Mouse (Mus musculus): ENCODE measurements around the gene Arih2. TPM values are rescaled to one million over a fixed set of nuclear protein-coding genes. Genes with fewer than 3 reads are reported as not detected.

Gene Arih2
- polyA plus RNA-seq, 1 experiment from 2014 or later: 44.6 TPM

DNA sequence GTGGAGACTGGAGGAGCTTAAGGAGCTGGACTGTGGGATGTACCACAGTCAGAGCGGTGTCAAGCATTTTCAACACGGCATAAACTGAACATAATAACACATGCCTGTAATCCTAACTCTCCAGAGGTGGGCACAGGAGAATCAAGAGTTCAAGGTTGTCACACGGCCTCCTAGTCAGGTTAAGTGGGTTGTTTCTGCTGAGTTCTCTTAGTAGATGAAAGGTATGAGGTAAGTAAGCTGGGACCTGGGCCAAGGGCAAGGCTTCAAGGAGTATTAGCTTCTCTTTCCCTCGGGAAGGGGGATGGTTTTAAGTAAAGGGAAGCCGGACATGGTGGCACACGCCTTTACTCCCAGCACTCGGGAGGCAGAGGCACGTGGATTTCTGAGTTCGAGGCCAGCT, 39.3 kb upstream of the Arih2 start:
- Histone ChIP-seq H3K36me3 (ENCODE audit: control insufficient read depth, insufficient read depth, low read length) (no peaks in the 10 kb centered on the region), H3K4me3 (ENCODE audit: low read length) (no peak overlapping the region), H3K4me1 (ENCODE audit: control insufficient read depth, insufficient read depth, low read depth, low read length) (peaks cover 9% of the 10 kb centered on the region), H3K27ac (ENCODE audit: low read depth, low read length) (no peak overlapping the region), H3K9me3 (ENCODE audit: control insufficient read depth, low read length) (no peaks in the 10 kb centered on the region), H3K9ac (ENCODE audit: low read depth, low read length) (no peak overlapping the region), H3K27me3 (replicated peaks; ENCODE audit: control insufficient read depth, insufficient read depth, low read length) (no peaks in the 10 kb centered on the region), H3K4me2 (ENCODE audit: low read length) (no peak overlapping the region)
- ATAC-seq: no peak
- WGBS: 75% methylated on average over 9 of the region's 9 CpGs

DNA sequence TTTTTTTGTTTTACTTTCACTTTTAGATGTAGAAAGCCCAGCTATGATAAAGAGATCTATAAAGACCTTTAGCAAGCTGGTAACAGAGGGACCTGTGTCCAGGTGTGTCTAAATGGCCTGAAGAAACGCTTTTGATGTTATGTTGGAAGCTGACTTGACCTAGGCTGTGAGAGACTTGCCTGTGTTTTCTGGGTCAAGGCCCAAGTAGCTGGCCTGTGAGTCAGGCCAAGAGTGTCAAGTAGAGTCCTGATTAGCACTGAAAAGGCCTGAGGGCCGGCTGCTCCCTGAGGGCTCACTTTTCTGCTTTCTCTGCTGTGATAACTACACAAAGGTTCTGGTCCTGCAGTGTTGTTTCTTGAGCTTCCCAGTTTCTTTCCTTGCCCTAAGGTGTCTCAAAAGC, 38.5 kb upstream of the Arih2 start:
- no peak overlapping the region for H3K27ac ChIP-seq (ENCODE audit: low read depth, low read length)
- ATAC-seq: no peak
- H3K27me3 ChIP-seq (replicated peaks; ENCODE audit: control insufficient read depth, insufficient read depth, low read length): no peaks in the 10 kb centered on the region
- H3K4me3 ChIP-seq (ENCODE audit: low read length): no peak overlapping the region
- no peak overlapping the region for H3K4me2 ChIP-seq (ENCODE audit: low read length)
- no peak overlapping the region for H3K9ac ChIP-seq (ENCODE audit: low read depth, low read length)
- 71% methylated on average over 2 of the region's 2 CpGs for WGBS
- H3K4me1 ChIP-seq (ENCODE audit: control insufficient read depth, insufficient read depth, low read depth, low read length): peaks cover 4% of the 10 kb centered on the region
- H3K9me3 ChIP-seq (ENCODE audit: control insufficient read depth, low read length): no peaks in the 10 kb centered on the region
- H3K36me3 ChIP-seq (ENCODE audit: control insufficient read depth, insufficient read depth, low read length): peaks cover 4% of the 10 kb centered on the region; the same call in 1 of the 2 replicates

- Histone ChIP-seq H3K9me3 (ENCODE audit: control insufficient read depth, low read length) (no peaks in the 10 kb centered on the region), H3K27me3 (replicated peaks; ENCODE audit: control insufficient read depth, insufficient read depth, low read length) (no peaks in the 10 kb centered on the region), H3K27ac (ENCODE audit: low read depth, low read length) (no peak overlapping the region), H3K9ac (ENCODE audit: low read depth, low read length) (no peak overlapping the region), H3K36me3 (ENCODE audit: control insufficient read depth, insufficient read depth, low read length) (peaks cover 8% of the 10 kb centered on the region; the same call in 1 of the 2 replicates), H3K4me1 (ENCODE audit: control insufficient read depth, insufficient read depth, low read depth, low read length) (peaks cover 4% of the 10 kb centered on the region), H3K4me2 (ENCODE audit: low read length) (no peak overlapping the region), H3K4me3 (ENCODE audit: low read length) (no peak overlapping the region)
- WGBS: 70% methylated on average over 6 of the region's 6 CpGs
- ATAC-seq: no peak
Measured at GRCm38 (mm10) chr9:108687181-108687580, 38.0 kb upstream of the Arih2 start.

DNA sequence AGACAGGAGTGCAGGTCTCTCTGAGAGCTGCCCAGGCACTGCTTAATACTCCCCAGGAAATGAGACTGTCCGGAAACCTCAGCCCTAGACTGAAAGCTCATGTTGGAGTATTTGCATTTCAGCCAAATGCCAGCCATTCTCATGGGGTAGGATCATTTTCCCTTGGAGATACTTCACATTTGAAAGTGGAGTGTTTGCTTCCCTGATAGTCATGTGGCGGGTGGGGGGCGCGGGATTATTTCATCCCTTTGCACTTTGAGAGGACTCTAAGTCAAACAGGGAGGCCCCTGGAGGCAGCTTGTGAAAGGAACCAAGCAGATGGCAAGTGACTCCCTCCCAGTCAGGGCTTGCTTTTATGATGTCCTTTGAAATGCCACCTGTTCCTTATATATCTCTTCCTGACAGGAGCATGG, 37.3 kb upstream of the Arih2 start:
- H3K27ac ChIP-seq (ENCODE audit: low read depth, low read length): no peak overlapping the region
- no peaks in the 10 kb centered on the region for H3K9me3 ChIP-seq (ENCODE audit: control insufficient read depth, low read length)
- H3K27me3 ChIP-seq (replicated peaks; ENCODE audit: control insufficient read depth, insufficient read depth, low read length): no peaks in the 10 kb centered on the region
- no peak overlapping the region for H3K9ac ChIP-seq (ENCODE audit: low read depth, low read length)
- H3K36me3 ChIP-seq (ENCODE audit: control insufficient read depth, insufficient read depth, low read length): peaks cover 10% of the 10 kb centered on the region; the same call in 1 of the 2 replicates
- no peak for ATAC-seq
- H3K4me1 ChIP-seq (ENCODE audit: control insufficient read depth, insufficient read depth, low read depth, low read length): peaks cover 2% of the 10 kb centered on the region
- WGBS: 17% methylated on average over 4 of the region's 4 CpGs
- H3K4me3 ChIP-seq (ENCODE audit: low read length): no peak overlapping the region
- no peak overlapping the region for H3K4me2 ChIP-seq (ENCODE audit: low read length)

DNA sequence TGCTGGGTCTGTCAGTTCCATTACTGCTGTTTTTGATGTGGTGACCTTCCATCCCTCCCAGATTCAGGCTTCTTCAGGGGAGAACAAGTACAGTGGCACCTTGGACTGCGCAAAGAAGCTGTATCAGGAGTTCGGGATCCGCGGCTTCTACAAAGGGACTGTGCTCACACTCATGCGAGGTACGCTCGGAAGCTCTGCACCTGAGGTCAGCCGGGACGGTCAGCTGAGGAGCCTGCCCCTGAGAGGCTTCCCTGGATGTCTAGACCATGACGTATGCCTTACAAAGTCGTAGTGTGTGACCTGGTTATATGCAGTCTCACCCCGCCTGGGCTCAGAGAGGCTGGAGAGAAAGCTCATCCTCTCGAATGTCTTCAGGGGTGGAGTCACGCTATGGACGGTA, 30.8 kb upstream of the Arih2 start:
- H3K4me2 ChIP-seq (ENCODE audit: low read length): no peak overlapping the region
- H3K9me3 ChIP-seq (ENCODE audit: control insufficient read depth, low read length): no peaks in the 10 kb centered on the region
- no peak overlapping the region for H3K4me3 ChIP-seq (ENCODE audit: low read length)
- no peaks in the 10 kb centered on the region for H3K4me1 ChIP-seq (ENCODE audit: control insufficient read depth, insufficient read depth, low read depth, low read length)
- ATAC-seq: no peak
- H3K36me3 ChIP-seq (ENCODE audit: control insufficient read depth, insufficient read depth, low read length): peaks cover 24% of the 10 kb centered on the region
- no peak overlapping the region for H3K27ac ChIP-seq (ENCODE audit: low read depth, low read length)
- no peaks in the 10 kb centered on the region for H3K27me3 ChIP-seq (replicated peaks; ENCODE audit: control insufficient read depth, insufficient read depth, low read length)
- 96% methylated on average over 15 of the region's 15 CpGs for WGBS
- H3K9ac ChIP-seq (ENCODE audit: low read depth, low read length): no peak overlapping the region

DNA sequence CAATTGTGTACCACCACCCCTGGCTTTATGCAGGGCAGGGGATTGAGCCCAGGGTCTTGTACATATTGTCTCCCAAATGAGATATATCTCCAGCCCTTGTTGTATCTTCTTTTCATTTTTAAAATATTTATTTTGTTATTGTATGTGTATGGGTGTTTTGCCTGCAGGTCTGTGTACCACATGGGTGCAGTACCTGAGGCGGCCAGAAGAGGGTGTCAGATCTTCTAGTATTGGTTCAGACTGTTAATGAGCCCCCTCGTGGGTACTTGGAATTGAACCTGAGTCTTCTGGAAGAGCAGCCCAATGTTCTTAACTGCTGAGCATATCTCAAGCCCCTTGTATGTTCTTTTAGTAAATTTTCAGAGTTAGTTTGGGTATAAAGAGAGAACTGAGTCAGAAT, 24.0 kb upstream of the Arih2 start:
- Histone ChIP-seq H3K9me3 (ENCODE audit: control insufficient read depth, low read length) (no peaks in the 10 kb centered on the region), H3K4me2 (ENCODE audit: low read length) (no peak overlapping the region), H3K36me3 (ENCODE audit: control insufficient read depth, insufficient read depth, low read length) (peaks cover 6% of the 10 kb centered on the region), H3K4me1 (ENCODE audit: control insufficient read depth, insufficient read depth, low read depth, low read length) (no peaks in the 10 kb centered on the region), H3K27me3 (replicated peaks; ENCODE audit: control insufficient read depth, insufficient read depth, low read length) (no peaks in the 10 kb centered on the region), H3K4me3 (ENCODE audit: low read length) (no peak overlapping the region), H3K9ac (ENCODE audit: low read depth, low read length) (no peak overlapping the region), H3K27ac (ENCODE audit: low read depth, low read length) (no peak overlapping the region)
- ATAC-seq: no peak
- 50% methylated on average over 2 of the region's 2 CpGs for WGBS

- Histone ChIP-seq H3K36me3 (ENCODE audit: control insufficient read depth, insufficient read depth, low read length) (peaks cover 4% of the 10 kb centered on the region), H3K9ac (ENCODE audit: low read depth, low read length) (no peak overlapping the region), H3K27me3 (replicated peaks; ENCODE audit: control insufficient read depth, insufficient read depth, low read length) (no peaks in the 10 kb centered on the region), H3K4me1 (ENCODE audit: control insufficient read depth, insufficient read depth, low read depth, low read length) (no peaks in the 10 kb centered on the region), H3K4me2 (ENCODE audit: low read length) (no peak overlapping the region), H3K9me3 (ENCODE audit: control insufficient read depth, low read length) (no peaks in the 10 kb centered on the region), H3K27ac (ENCODE audit: low read depth, low read length) (no peak overlapping the region), H3K4me3 (ENCODE audit: low read length) (no peak overlapping the region)
- no peak for ATAC-seq
- 58% methylated on average over 8 of the region's 8 CpGs for WGBS
Measured at GRCm38 (mm10) chr9:108669875-108670274, 20.7 kb upstream of the Arih2 start.

DNA sequence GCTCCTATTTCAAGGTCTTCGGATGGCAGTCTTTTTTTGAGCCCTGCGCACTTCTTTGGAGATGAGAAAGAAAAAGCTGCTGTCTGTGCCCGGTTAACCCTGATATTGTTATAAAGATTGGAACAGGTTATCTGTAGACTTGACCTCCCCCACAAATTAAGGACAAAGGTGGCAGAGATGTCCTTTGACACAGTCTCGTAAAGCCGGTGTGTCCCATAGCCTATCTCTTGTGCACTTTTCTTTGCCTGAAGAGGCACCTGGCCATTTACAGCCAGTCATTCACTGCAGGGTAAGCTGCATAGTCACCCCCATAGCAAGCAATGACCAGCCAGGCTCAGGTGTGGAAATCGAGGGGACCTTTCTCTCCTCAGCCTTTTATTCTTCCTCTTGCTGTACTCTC, 13.5 kb upstream of the Arih2 start:
- Histone ChIP-seq H3K27ac (ENCODE audit: low read depth, low read length) (no peak overlapping the region), H3K4me3 (ENCODE audit: low read length) (peak overlapping the region; percentile 78), H3K9me3 (ENCODE audit: control insufficient read depth, low read length) (no peaks in the 10 kb centered on the region), H3K4me1 (ENCODE audit: control insufficient read depth, insufficient read depth, low read depth, low read length) (peaks cover 9% of the 10 kb centered on the region), H3K9ac (ENCODE audit: low read depth, low read length) (peak overlapping the region; percentile 76), H3K4me2 (ENCODE audit: low read length) (peak overlapping the region; percentile 76), H3K27me3 (replicated peaks; ENCODE audit: control insufficient read depth, insufficient read depth, low read length) (no peaks in the 10 kb centered on the region), H3K36me3 (ENCODE audit: control insufficient read depth, insufficient read depth, low read length) (no peaks in the 10 kb centered on the region)
- 43% methylated on average over 6 of the region's 6 CpGs for WGBS
- ATAC-seq: no peak

GRCm38 (mm10) chr9:108661677-108662612, 12.8 kb upstream of the Arih2 start, which contains the start of gene Slc25a20:
Slc25a20 (plus strand) TSS chr9:108662088.
- H3K27me3 ChIP-seq (replicated peaks; ENCODE audit: control insufficient read depth, insufficient read depth, low read length): no peaks in the 10 kb centered on the region
- no peak within 1 kb of the TSS for H3K27ac ChIP-seq (ENCODE audit: low read depth, low read length)
- no peaks in the 10 kb centered on the region for H3K9me3 ChIP-seq (ENCODE audit: control insufficient read depth, low read length)
- no peaks in the 10 kb centered on the region for H3K36me3 ChIP-seq (ENCODE audit: control insufficient read depth, insufficient read depth, low read length)
- H3K4me2 ChIP-seq (ENCODE audit: low read length): peak within 1 kb of the TSS; percentile 76
- ATAC-seq: peak; percentile 94
- H3K4me3 ChIP-seq (ENCODE audit: low read length): peak within 1 kb of the TSS; percentile 78
- H3K9ac ChIP-seq (ENCODE audit: low read depth, low read length): peak within 1 kb of the TSS; percentile 76
- WGBS: 3% methylated on average over 34 of the region's 37 CpGs
- H3K4me1 ChIP-seq (ENCODE audit: control insufficient read depth, insufficient read depth, low read depth, low read length): peaks cover 9% of the 10 kb centered on the region
